Mouse (Mus musculus): ENCODE measurements around the gene Lrmda.

The Lrmda gene

DNA sequence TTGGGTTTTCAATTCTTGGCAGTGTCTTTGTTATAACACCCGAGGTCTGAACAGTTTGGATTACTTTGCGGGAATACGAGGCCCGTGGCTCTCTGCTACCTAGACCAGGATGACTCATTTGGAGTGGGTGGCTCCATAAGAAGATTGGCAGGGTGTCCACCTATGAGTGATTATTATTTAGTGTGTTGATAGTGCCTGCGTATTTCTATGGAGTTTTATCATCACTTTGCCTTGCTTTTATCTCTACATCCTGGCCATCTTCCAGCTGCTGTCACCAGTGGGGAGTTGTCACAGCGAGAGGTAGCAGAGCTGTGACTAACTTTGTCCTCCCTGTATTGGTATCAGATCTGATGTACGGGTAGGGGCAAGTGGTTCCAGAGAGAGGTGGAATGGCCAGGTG, 393.7 kb downstream of the Lrmda start:
- DNase-seq (ENCODE audit: low spot score in 2 of 2) = no peak

DNA sequence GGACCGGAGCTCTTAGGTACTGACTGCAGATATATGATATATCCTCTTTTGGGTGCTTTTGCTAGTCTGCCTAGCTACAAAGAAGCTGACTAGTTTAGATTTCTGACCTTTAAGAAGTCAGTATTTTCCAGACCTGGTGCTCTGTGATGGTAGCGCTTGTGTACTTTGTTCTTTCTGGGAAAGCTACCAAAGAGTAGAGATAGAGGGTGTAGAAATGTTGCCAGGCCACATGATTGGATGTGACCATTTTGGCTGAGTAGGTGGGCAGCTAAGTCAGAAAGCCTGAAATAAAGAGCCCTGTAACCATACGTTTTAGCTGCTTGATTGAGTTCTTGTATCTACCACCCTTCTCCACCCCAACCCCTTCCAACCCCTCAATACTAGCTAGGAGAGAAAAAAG, 398.2 kb downstream of the Lrmda start:
- no peak for DNase-seq (ENCODE audit: low spot score in 2 of 2)

DNA sequence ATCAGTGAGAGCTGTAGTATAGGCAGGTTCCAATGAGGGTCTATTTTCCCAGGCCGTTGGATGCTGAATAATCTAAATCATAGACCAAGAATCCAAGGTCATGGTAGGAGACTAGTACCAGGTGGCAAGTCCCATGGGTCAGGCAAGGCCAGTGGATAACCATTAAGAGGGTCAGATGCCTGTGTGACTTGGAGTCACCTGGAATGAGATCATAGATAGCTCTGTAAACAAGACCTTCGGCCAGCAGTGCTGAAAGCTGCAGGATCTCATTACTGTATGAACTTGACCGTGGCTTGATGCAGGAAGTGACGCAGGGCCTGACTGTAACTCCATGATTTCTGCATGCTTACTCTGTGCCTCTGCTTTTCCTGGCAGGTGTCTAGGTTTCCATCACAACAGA, 402.2 kb downstream of the Lrmda start:
- DNase-seq (ENCODE audit: low spot score in 2 of 2) = no peak

DNA sequence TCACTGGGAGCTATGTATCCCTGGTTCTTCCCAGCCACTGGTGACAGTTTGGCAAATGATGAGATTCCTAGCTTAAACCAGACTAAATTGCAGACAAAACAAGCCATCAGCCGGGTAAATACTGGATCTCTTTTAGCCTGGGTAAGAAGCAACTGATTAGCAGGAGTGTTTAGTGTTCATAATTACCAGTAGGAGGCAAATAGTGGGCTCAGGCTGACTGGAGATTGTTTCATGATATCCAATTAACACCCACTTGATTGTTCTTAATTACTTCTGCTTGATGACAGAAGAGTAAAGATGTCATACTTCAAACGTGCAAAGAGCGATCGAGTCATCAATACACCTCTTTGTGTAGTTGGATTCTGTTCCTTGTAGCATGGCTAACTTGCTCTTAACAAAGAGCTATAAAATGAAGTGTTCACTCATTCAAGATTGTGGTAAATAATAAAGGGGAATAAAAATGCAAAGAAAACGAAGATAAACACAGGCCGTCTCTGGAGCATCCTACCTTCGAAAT, 405.6 kb downstream of the Lrmda start:
- DNase-seq (ENCODE audit: low spot score in 2 of 2) = no peak

DNA sequence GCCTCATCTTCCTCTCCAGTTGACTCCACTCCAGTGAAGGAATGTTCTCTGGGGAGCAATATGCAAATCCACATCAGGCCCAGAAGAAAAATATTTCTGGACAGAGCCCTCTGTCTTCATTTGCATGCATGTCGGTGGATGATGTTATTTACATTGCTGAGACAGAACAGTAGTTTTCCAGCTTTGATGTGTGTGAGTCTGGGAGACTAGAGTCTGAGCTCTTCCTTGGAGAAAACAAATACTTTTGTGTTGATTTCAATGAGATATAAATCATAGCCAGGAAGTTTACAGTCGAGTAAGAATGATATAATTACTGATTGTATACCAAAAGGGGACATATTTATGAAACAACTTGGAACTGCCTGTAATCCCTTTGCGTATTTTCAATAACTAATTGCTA, 415.9 kb downstream of the Lrmda start:
- DNase-seq (ENCODE audit: low spot score in 2 of 2) = no peak

DNA sequence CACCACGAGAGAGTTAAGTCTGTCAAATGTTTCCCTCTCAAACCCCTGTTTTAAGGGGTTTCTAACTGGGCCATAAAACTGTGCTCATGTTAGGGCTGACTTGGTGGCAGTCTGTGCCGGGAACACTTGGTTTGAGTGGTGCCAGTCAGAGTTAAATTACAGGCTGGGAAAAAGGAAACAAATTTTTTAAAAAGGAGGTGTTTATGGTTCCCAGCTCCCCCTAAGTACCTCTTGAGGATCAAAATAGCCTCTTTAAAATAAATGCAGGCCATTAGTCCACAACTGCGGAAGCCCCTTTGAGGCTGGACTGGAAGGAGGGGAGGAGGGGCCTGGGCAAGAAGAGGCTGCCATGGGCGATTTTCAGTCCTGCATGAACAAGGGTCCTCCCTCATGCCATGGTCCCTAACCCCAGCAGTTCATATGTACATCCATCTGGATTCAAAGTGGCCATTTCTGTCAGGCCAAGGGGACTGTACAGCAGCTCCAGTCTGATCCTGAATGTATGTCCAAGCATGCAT, 416.4 kb downstream of the Lrmda start:
- no peak for DNase-seq (ENCODE audit: low spot score in 2 of 2)

DNA sequence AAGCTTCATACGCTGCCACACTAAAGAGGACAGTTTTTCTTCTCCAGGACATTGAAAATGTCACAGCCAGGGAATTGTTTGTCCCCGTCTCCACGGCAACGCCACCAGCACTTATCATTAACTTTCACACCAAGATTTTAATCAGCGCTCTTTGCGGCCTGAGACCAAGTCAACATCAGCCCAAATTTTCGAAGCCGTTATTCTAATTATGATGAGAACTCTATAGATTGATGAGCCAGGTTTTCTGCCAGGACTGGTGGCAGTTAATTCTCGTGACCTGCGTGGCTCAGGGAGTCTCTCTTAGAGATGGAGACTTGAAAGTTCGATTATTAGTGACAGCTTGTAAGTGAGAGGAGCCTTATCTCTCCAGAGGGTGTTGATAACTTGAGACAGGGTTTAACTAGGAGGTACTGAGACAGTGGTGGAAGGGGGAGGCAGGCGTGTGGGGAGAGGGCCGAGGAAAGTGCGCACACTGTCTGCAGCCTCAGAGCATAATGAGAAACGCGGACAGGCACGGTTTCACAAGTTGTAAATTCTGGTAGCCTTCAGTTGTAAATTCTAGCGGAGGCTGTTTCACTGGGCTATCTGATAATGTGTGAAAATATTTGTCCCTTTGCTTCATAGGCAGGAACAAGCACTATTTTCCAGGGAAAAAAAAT, 421.0 kb downstream of the Lrmda start:
- no peak for DNase-seq (ENCODE audit: low spot score in 2 of 2)

DNA sequence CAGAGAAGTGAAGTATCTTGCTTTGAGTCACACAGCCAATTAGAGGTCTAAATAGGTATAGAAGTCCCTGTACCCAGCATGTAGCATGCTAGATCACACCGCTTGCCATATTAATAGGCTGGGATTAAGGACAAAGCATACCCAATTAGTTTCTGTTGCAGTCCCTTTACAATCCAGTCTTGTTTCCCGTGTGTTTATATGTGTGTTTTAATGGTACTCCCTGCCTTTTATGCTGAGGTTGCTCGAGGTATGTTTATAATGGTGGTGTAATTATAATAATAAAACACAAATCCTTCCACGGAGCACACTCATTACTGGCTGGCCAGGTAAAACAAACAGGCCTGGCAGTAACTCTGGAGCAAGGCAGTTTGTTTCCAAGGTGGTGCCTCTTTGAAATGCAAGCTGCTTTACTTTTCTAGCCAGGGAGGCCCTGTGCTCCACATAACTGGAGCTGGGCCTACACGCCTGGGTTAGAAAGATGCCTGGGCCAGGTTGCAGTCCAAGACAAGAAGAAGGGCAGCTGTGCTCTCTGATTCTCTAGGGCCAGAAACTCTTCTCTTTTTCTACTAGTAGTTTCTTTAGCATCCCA, 422.4 kb downstream of the Lrmda start:
- DNase-seq (ENCODE audit: low spot score in 2 of 2) = no peak

DNA sequence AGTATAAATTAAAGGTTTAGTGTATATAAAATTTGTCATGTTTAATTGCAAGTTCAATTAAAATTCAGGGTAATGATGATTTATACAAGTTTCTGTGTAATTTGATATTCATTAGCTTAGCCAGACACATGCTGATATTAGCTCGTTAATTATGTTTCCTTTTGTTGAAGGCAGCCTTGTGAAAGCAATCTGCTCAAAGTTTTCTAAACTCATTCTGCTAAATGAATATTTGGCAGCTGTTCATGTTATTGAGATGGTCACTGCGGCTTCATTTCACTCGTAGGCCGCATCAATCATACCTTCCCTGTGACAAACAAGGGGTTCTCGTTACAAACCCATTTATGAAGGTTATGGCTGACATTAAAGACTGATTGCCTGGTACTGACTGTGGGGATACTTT, 423.2 kb downstream of the Lrmda start:
- DNase-seq (ENCODE audit: low spot score in 2 of 2) = no peak

DNA sequence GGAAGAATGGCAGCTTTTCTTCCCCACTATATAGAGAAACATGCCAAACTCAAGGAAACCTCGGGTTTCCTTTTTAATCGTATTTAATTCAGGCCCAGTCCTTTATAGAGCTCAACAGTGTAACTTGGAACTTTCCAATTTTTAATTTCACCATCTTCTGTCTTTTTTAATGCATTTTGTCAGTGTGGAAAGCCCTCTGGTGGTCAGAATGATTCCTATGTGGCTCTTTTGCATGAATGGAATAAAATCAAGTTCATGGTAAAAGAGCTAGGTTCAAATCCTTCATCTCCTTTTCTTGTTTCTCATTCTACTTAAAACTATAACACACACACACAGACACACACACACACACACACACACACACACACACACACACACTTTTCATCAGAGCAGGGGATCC, 425.0 kb downstream of the Lrmda start:
- no peak for DNase-seq (ENCODE audit: low spot score in 2 of 2)

DNA sequence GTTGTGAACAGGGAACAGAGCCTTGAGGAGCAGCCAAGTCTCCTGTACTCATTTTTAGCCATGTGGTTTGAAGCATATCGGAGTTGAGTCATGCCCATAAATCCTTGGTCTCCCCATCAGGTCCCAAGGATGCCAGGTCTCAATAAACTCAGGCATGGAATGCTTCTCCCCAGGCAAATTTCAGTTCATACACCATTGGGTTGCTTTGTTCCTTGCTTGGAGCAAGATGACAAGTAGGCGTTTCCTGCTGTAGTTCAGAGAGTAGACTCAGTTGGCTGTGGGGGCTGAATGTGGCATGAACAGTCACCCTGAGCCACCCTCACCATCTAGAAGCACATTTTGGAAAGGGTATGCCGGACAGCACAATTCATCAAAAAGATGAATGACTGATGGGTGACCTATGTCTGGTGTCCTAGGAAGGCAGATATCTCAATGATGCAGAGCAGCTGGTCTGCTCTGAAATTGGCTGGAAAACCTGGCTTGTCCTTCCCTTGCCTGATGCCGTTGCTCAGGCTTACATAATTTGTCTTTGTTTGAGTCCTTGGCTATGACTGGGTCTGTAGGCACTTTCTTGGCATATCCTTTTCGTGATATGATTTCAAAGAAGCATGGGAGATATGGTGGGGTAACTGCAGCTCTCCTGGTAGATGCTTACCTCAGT, 425.8 kb downstream of the Lrmda start:
- no peak for DNase-seq (ENCODE audit: low spot score in 2 of 2)

DNA sequence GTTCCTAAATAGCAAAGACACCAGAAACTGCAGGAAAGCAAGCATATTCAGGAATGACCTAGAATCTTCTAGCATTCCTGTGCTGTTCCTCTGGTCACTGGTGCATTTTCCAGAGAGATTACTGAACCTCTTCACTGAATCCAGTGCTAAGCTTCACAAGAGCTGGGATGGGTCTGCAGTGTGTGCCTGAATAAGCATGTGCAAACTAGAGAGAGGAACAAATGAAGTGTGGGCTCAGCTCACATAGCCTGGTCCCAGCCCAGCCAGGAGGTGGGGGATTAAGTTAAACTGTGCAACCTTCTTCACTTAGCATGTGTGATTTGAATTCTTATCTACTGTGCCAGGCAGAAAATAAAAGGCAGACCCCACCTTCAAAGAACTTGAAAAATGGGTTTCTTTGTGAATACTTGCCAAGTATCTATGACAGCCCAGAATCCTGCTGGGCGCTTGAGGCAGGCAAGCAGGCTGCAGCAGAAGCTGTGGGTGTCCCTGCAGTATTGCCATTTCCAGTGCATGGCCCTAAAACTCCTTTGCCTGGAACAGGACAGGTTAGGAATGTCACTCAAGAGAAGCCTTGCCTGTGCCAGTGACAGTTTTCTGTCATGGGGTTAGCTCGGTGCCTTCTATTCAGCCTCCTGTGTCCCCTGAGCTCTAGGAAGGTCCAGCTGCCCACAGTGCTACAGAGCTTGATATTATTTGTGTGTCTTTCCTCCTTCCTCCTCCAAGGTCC, 426.5 kb downstream of the Lrmda start:
- DNase-seq (ENCODE audit: low spot score in 2 of 2) = no peak

DNA sequence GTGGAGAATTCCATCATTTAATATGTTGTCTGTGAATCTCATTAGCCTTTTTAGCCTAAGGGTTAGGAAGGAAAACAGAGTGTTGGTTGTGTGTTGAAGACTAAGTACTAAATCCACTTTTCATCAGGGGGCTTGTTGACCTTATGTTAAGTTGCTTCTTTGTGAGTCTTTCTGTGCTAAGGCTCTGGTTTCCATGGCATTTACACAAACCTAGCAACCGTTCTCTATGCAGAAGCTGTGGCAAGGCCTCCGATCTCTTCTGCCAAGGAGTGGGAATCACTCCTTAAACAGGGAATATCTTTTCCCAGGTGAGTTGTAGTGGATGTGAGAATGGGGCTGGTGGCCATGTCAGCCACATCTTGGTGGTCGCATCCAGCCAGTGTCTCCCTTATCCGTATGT, 432.1 kb downstream of the Lrmda start:
- DNase-seq (ENCODE audit: low spot score in 2 of 2) = no peak

DNA sequence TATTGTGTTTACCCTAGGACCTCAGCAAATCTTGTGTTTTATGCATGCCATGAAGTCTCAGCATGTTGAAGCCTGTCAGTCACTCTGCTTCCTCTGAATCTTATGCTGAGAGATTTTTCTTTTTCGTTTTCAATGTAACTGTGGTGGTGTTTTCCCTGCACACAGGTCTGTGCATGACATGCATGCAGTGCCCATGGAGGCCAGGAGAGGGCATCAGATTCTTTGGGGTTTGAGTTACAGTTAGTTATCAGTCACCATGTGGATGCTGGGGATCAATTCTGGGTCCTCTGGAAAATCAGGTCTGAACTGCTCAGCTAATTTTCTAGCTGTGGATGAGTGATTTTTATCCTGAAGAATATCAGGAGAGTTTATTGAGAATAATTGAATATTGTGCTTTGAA, 444.8 kb downstream of the Lrmda start:
- no peak for DNase-seq (ENCODE audit: low spot score in 2 of 2)

DNA sequence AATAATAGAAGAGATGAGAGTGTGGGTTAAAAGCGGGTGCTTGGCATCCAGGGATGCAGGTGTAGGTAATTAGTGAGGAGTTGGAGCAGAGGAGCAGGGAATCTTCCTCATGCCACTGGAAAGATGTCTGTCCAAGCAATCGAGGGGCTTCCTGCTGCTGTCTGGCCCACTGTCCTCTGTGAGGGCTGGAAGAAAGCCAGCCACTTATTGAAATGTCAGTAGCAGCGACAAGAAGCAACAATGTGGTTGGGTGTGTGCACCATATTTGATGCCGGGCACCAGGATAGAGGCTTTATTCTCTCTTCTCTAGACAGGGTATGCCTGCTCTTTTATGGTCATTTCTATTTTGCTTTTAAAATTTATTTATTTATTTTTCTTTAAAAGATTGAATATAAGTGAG, 451.5 kb downstream of the Lrmda start:
- DNase-seq (ENCODE audit: low spot score in 2 of 2) = no peak

DNA sequence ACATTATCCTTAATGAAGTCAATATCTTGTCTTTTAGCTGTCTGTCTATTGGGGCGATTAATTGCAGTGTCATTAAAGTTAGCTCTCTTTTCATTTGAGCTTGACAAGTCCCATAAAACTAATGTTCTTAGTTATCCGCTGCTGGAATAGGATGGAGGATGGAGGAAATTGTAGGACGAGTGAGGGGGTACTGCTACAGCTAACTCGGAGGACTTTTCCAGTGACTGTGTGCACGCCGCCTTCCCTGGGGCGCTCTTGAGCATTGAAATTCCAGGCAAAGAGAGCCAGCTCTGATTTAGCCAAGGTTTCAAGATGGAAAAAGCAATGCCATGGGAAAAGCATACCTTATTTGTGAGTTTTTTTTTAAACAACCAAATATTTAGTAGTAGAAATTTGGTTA, 453.9 kb downstream of the Lrmda start:
- no peak for DNase-seq (ENCODE audit: low spot score in 2 of 2)

DNA sequence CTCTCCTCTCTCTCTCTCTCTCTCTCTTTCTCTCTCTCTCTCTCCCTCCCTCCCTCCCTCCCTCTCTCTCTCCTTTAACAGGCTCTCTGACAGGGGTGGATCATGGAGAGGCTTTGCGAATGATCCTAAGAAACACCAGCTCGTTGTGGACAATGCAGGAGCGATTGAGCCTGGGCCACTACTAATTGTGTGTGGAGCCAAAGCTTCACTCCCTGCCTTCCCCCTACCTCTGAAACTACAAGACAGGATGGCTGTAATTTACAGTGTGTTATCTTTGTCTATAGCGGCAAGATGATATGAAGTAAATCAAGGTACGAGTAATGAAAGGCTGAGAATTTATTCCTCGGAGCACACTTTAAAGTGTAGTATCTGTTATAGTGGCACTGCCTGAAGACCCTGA, 454.5 kb downstream of the Lrmda start:
- no peak for DNase-seq (ENCODE audit: low spot score in 2 of 2)

DNA sequence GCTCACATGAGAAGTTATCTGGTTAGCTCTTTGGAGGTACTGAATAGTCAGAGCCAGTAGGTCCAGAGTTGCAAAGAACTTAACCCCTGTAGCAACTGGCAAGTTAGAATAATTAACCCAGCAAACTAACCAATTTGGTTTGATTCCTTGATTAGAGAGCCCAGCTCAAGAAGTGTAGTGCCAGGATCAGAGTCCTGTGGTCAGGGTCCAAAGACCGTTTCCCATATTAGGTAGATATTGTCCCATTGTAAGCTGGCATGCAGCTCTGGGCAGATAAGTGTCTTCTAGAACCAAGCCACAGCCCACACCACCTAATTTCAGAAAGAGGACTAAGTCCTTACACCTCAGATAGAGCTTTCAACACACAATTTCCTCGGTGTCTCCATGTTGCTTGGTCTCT, 473.8 kb downstream of the Lrmda start:
- DNase-seq (ENCODE audit: low spot score in 2 of 2) = no peak

DNA sequence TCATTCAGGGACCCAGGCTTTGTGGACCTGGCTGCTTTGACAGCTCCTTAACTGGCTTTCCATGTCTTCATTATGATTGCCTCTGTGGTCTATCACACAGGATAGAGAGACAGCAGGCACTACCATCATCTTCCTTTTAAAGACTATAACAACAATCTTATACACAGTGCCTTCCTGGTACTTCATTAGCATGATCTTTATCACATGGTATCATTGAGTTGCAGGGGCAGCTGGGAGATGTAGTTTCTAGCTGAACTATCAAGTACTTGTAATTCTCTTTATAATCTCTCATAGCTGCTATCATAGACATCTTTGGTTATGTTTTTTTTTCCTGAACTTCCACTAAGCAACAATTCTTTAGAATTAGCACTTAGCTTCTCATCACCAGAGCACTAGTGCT, 474.8 kb downstream of the Lrmda start:
- no peak for DNase-seq (ENCODE audit: low spot score in 2 of 2)

DNA sequence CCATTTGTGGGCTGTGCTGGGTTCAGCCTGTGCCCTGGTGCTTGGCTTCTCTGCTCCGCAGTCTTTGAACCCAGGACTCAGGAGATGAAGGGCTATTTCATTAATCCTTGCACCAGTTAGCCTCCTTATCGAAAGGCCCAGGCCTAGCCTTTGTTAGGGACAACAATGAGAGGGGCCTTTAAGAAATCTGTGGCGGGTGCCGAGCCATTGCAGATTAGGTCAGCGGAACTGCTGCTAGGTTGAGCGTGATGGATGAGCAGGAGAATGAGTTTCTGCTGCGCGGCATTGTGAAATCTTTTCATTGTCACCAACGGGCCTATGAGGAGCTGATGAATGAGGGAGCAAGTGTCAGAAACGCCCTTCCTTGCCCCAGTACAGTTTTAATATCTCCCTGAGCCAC, 475.4 kb downstream of the Lrmda start:
- no peak for DNase-seq (ENCODE audit: low spot score in 2 of 2)

DNA sequence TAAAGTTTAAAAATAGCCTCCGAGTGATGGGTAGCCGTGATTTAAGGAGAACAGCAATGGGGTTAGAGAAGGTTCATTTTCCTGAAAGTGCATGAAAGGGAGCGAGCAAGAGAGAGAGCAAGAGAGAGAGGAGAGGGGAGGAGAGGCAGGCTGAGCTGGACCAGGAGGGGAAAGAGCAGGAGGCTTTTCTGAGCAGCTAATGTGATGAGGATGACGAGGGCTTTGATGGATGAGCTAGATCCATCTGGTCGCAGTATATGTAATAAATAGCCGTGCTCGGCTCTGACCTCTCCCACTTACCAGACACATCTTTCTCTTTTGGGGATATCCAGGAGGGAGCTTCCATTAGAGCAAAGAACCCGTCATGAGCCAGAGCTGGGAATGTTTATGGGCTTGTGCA, 475.8 kb downstream of the Lrmda start:
- DNase-seq (ENCODE audit: low spot score in 2 of 2) = no peak

DNA sequence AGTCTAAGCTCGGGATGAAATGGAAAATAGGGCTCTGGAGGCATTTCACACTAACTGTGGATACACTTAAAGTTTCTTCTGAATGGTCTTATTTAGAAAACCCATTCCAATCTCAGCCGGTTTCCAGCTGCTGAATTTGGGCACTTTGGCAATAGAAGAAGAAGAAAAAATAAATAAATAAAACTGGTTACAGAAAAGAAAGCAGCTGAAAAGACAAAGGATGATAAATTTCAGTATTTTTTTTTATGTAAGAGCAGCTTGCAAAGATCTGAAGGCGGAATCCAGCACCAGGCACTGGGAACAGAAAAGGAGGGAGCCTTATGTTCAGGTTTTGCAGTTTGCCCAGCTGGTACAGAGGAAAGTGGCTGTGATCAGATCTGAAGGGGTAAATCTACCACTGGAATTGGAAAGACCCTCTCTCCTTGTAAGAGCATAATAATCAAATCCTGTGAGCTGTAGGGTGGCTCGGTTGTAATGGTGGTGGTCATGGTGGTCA, 478.2 kb downstream of the Lrmda start:
- no peak for DNase-seq (ENCODE audit: low spot score in 2 of 2)

Data from frontal cortex, postnatal 10 days (tissue).